Mouse (Mus musculus): ENCODE measurements at regions not wholly inside any gene's neighbourhood (a gene's known extent, or its start where the extent isn't known, plus 50 kb on each side); places are given as distances from the start of the nearest gene placed in this dataset.

DNA sequence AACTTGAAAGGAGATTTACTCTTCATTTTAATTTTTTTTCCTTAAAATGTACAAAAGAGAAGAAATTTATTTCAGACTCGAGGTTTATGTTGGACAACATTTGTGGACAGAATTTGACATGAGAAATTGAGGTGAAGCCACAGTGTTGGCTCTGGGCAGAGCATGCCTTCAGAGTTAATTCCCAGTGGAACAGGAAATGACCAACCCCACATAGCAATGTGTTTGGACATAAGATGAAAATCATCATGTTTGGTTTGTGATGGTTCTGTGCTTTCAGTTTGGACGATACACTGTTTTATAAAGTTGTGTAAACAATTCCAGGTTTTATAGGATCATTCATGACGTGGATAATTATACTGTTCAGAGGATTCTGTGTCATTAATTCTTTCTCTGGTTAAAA, 271.9 kb upstream of the Mettl25 start:
- no peak for DNase-seq

DNA sequence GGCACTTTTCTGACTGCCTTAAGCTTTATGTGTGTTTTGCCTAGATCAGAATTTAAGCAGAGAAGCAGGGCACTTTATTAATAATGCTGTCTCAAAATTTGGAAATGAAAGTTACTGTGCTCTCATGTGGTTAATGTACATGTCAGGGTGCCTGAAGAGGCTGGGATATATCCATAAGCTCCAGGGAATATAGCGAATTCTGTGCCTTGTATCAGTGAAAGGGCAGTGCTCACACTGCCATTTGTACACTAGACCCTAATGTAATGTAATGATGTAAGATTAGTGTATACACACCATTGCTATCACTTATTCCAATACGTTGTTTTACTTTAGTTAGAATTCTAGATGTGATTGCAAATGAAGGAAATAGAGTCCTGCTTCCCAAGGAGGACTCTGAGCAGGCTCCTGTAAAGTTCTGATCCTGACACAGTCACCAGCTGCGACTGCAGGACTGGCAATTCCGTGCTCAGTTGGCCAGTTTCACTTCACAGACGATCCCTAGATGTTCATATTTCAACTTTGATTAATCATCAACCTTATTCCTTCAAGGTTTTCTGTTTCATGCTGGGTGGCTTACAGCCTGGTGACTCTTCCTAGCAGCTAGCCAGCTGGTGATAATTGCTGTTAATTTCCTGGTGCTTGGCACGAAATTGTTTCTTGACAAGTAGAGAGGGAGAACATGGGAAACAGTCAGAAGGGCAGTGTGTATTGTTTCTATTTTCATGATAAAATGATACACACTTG, 273.7 kb upstream of the Mettl25 start:
- DNase-seq, result peak in 1 of 2 experiments; percentile 3

DNA sequence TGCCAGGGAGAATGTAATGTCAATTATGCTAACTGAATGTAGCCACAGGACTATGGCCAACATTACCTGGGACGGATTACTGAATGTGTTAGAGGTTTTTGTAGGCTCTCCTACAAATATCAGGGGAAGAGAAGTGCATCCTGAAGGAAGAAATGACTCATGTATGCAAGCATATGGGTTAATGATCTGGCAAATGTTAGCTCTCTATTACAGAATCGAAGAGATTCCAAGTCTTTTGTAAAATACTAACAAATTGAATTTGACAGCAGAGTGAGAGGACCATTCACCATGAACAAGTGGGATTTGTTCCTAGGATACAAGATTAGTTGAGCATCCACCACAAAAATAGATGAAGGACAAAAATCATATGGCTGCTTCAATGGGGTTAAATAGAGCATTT, 280.6 kb upstream of the Mettl25 start:
- DNase-seq, result no peak

DNA sequence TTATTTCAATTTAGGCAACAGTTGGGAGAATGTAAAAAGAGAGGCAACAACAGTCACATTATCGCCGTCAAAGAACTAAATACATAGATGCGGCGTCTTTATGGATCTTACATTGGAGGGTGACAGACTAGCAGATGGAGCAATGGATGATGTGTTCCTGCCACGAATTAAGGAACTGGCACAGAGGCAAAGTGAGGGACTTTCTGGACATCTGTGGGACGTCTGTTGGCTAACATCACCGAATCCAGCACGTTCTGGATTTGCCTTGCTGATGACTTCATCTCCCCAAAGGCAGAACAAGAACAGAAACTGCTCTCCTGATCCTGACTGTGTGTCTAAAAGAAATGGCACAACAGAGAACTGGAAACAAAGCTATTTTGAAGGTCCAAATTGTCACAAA, 281.8 kb upstream of the Mettl25 start:
- DNase-seq, result no peak

DNA sequence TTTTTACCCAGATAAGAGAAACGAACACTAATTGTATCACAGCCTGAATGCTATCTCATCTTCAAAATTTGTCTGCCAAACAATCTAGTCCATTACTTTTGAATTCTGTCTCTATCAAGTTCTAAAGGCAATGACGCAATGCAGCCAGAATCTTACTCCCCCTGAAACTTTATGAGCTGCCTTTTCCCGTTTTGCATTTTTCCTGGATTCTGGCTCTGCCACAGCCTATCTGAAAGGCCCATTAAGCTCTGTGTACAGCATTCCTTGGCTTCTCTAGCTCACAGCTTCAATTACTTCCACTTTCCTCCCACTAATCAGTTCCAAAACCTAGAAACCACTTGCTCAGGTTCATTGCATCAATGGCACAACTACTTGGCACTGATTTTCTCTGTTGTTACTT, 298.0 kb upstream of the Ppfia2 start:
- DNase-seq, result no peak

DNA sequence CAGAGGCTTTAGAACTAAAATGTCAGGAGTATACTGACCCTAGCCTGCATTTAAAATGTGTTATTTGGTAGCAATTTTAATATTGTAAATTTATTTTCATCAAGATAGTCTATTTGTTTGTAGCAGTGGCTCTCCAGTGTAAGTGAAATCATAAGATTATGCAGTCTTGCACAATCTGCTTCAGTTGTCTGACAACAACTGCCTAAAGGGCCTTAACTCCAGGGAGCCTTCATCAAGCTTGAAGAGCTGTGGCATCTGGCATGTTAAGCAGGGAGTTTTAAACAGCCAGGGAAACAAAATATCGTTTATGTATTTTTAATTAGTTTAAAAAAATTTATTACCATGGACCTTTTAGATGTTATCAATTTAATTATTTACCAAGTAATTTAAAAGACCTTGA, 295.7 kb upstream of the Ppfia2 start:
- DNase-seq, result no peak

DNA sequence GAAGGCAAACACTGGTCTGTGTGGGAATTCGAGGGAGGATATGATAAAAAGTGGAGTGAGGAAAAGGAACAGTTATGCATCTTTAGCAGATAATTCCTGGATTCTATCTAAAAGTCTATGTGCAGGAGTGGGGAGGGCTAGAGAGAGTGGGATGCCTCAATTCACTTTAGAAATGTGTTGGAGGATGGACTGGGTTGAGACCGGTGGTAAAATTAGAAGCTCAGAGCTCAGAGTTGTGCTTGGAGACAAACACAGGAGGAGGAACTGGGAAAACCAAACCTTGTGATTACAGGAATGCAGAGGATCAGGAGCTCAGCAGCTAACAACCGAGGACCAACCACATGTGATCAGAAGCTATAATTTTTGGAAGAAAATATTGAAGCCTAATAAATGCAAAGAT, 290.5 kb upstream of the Ppfia2 start:
- DNase-seq, result no peak

DNA sequence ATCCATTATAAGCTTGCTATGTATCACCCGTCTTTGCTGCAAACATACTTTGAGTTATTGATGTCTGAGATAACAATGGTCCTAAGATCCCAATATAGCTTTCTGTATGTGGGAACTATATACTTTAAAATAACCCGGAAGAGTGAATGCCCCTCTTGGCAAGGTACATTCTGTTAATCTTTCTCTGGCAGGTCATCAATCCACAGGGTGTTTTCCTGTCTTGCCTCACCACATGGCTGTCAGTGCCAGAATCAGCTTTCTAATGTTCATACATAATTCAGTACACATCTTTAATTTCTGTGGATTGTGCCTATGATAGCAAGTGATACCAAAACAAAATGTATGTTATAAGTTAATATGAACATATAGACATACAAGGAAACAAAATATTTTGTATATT, 267.6 kb upstream of the Ppfia2 start:
- DNase-seq, result no peak

DNA sequence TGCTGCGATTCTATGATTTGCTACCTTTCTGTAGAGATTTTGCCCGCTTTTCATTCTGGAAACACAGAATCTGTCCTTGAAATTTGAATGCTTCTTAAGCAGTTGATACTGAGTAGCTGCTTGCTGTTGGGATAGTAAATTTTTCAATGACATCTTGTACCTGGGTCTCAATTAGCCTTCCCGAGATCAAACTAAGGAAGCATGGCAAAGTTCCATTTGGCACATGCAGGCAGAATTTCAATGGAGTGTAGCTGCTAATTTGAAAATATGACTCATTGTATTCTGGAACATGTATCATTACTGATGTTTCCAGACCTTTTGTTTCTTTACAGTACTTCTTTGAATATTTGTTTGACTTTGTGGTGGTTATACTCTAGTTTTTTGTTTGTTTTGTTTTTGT, 245.9 kb upstream of the Ppfia2 start:
- DNase-seq, result peak in 1 of 2 experiments; percentile 5

DNA sequence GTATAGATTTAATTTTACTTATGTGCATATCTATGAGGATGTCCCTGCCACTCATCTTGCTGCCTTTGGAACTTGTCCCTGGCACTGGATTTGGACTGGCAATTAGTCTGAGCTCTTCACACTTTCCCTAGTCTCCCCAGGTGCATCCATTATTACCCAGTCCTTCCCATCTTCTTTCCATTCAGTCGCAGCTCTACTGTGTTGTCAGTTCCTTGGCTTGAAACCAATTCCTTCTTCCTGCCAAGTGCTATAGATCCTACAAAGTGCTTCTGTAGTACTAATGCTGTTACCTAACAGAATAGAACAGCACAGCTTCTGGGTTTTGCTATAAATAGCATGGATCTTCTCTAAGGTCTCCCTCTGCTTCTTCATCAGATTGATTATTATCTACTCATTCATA, 228.0 kb upstream of the Ppfia2 start:
- peak in 1 of 2 experiments; percentile 6 for DNase-seq

DNA sequence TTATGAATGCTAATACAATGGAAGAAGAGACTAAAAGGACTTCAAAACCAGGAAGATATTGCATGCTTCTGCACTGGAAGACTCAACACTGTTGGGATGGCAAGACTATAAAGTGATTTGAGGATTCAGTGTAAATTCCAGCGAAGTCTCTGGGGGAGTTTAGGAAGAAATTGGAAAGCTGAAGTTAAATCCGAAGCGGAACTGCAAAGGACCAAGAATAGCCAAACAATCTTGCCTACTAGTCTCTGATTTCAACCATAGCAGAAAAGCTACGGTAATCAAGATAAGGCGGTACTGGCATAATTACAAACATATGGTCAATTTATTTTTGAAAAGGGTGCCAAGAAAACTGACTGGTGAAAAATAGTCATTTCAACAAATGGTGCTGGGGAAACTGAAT, 216.0 kb upstream of the Ppfia2 start:
- no peak for DNase-seq

DNA sequence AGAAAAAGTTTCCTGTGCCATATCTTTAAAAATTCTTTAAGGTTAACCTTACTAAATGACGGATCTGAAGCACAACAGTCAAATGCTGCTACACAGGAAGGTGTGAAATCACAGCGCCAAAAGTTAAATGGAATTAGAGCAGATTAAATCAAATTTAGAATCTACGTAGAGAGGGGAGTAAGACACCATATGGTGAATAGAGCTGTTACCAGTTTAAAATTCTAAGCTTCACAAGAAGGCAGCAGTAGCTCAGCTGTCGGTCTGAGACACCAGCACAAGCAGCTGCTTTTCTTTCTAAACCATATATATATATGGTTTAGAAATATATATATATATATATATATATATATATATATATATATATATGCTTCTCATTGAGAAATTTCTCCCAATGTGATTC, 210.3 kb upstream of the Ppfia2 start:
- DNase-seq, result no peak

DNA sequence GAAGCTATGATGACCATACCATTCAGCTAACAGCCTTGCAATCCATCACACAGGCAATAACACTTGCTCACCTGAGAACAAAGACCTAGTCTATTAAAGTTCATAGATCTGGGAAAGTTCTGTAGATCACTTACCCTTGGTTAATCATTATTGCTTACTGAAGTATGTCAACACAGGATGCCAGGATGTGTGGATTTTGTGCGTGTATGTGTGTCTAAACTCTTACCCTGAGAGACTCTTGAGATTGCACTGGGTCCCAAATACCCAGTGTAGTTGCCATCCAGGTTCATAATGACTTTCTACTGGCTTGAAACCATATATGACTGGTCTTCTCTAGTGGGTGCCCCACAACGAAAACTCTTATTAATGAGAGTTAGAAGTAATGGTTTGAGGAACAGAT, 196.8 kb upstream of the Ppfia2 start:
- DNase-seq, result no peak

DNA sequence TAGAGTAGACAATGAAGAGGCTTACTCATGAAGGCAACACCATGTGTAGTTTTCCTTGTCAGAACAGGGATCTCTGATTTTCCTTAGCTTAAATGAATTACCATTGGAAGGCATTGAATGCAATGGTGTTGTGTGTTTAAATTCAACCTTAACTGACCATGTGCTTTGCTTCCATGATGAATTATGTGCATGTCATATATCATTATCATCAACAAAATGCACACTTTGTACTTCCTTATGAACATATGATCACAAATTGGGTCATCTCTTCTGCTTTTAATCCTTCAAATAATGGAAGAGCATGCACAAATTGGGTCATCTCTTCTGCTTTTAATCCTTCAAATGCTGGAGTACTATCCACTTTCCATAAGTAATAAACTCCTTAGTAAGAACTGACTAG, 180.2 kb upstream of the Ppfia2 start:
- DNase-seq, result no peak

DNA sequence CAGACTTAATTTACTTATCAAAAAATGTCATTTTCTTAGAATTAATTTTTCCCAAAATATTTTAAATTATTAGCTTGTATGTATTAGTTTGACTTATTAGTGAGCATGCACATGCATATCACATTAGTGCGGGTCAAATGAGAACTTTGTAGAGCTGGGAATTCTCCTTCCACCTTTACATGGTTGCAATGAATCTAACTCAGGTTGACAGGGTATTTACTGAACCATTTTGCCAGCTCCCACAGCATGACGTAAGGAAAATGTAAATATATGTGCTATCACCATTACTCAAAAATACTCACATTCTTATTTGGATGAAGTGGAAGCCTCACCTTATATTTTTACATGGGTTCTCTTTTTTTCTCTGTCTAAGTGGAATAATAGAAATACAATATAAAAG, 179.4 kb upstream of the Ppfia2 start:
- no peak for DNase-seq

DNA sequence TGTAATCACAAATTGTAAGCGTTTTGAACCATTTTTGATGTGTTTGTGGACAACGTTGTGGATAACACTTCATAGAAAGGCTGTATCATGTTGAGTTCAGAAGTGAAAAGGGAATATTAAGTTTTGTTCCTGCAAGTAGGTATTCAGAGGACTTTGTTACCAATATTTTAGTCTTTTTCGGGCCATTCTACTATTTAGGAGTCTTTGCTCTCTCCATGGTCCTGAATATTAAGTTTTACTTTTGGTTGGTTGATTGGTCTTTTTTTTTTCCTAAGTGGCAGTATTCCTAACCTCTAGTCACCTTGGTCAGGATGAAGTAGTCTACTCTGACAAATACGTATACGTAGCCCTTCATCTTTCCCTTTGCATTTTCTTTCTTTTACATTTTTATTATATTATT, 174.6 kb upstream of the Ppfia2 start:
- DNase-seq, result no peak

DNA sequence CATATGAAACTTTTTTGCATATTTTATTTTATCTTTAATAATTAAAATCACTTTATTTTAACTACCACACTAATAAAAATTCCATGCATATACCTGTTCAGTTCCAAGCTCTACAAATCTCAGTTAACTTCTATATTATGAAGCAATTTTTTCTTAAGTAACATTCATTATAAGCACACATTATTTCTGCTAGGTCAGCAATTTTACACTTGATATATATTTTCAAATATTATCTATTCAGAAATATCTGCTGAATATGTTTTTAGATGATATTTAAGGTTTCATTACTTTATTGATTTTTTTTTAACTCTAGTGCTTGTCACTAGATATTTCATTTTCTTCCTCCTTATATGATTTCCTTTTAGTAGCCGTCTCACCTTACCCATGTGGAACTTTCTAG, 135.0 kb upstream of the Ppfia2 start:
- DNase-seq, result no peak

DNA sequence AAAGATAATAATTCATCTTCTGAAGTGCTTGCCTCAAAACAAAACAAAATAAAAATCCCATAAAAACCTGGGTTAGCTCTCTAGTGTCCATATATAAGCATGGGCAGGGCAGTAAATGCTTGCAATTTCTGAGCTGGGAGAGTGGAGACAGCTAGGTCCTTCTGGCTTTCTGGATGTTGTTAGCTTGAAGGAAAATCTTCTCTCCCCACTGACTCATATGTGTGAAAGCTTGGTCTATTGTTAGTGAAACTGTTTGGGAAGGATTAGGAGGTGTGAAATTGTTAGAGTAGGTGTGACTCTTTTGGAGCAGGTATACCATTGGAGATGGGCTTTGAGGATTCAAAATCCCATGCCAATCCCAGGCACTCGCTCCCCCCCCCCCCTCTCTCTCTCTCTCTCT, 118.5 kb upstream of the Ppfia2 start:
- DNase-seq, result no peak

DNA sequence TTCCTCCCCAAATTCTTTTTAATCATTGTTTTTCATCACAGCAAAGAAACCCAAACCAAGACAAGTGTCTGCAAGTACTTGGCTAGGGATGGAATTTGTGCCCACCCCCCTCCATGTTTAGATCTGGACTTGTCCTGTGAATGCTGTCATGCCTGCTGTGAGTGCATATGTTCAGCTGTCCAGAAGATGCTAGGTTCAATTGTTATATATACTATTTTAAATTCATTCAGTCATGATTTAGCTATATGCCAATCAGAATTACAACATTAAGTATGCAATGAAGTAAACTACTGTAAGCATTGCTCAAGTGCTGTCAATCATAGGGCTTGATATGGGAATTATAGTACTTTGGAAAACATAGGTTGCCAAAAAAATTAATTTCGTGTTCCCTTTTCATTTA, 94.5 kb upstream of the Ppfia2 start:
- DNase-seq, result peak; percentile 31

DNA sequence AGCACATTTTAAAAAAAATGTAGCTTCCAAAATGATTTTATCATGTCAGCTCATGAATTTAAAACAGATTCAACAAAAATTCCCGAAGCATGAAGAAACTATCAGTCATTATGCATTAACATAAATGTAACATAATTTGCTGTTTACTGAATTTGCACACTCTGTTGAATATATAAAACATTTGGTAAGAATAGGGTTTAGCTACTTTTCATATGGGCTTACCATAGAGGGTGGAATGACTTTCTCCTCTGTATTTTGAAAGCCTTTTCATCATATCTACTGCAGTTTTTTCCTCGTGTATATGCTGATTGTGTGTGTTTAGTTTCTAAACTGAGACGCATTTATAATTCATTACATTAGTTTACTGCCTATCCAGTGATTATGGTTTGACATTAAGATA, 94.0 kb upstream of the Ppfia2 start:
- no peak for DNase-seq

DNA sequence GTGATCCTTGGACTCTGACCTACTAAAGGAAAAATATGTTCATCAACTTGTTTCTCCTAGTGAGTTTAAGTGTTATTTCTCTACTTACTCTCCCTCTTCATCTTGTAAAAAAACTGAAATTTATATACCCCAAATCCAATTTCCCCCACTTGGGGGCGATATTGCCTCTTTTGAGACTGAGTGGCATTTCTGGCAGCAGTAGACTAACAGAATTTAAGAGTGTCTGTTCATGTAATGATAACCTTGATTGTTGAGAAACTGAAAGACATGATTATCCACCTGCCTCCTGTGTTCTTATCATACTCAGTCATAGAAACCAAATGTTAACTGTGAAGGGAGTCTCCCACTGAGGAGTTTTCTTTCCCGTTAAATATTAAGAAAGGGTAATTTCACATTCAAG, 89.5 kb upstream of the Ppfia2 start:
- DNase-seq, result peak in 1 of 2 experiments; percentile 9

DNA sequence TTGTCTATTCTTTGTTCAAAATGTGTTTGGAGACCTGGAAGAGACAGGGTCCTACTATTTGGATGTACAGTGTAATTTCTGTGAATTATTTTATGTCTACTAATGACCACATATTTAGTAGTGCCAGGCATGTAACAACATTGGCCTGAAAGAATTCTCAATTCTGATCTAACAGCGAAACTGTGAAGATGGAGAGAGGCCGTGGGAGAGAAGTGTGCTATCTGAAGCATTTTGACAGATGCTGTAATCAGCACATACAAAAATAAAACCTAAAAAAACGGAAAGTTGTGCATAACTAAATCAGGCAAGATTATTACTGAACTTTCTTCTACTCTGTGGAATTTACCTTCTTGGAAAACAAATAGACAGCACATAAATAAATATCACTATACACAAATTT, 61.4 kb upstream of the Ppfia2 start:
- DNase-seq, result no peak

DNA sequence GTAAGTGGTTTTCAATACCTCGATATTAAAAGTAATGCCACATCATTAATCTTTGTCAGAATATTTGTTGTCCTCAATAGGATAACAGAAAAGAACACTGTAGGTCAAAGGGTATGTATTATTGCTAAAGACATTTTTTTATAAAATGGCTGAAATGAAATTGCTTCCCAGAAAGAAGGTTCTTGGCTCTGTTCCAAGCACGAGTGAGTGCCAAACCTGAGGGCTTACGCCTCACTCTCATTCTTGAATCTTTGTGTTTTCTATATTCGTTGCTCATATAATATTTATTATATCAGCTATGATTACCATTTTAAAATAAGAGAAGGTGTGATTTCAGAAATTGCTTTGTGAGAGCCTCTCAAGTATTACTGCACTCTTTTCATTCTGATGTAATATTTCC, 57.0 kb upstream of the Ppfia2 start:
- no peak for DNase-seq

DNA sequence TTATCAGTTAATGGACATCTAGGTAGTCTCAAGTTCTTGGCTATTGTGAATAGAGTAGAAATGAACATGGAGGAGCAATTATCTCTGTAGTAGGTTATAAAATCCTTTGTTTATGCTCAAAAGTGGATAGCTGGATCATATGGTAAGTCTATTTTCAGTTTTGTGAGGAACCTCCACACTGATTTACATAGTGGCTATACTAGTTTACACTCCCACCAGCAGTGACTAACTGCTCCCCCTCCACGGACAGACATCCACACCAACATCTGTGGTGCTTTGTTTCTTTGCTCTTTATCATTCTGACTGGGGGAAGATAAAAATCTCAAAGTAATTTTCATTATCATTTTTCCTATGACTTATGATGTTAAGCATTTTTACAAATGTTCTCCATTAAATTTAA, 55.1 kb upstream of the Ppfia2 start:
- DNase-seq, result no peak

DNA sequence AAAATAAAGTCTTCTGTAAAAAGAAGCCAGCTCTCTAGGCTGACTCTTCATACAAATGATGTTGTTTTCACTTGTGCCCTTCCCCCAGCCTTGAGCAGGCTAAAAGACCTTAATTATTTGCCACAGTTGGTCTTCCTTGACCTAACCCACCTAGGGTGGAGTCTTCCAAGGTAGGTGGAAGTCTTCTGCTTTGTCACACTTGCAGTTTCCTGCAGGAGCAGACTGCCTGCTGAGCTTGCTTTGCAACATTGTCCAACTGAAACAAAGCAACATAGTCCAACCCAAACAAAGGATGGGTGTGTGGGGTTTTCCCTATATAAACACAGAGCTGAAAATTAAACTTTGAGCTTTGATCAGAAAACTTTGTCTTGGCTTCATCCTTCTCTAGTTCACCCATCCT, 53.0 kb upstream of the Ppfia2 start:
- DNase-seq, result no peak
